Mouse (Mus musculus): Measurements from ENCODE around the gene Rprd1b. TPM values are rescaled to one million over a fixed set of nuclear protein-coding genes. Genes with fewer than 3 reads are reported as not detected.

Rprd1b gene
- polyA plus RNA-seq, 1 experiment from 2014 or later: 40.7 TPM

- H3K36me3 ChIP-seq: peaks cover 14% of the 10 kb centered on the region; the same call in 1 of the 2 replicates
- no peak overlapping the region for H3K4me3 ChIP-seq (replicated peaks)
- H3K4me1 ChIP-seq: peaks cover 5% of the 10 kb centered on the region; the same call in 1 of the 2 replicates
- H3K9ac ChIP-seq: no peak overlapping the region
- ATAC-seq (ENCODE audit: insufficient read depth, low FRiP score, low read depth): no peak
- WGBS: 96% methylated on average over 4 of the region's 4 CpGs
- no peak overlapping the region for H3K27ac ChIP-seq
- no peak overlapping the region for H3K4me2 ChIP-seq
- H3K27me3 ChIP-seq (replicated peaks): no peaks in the 10 kb centered on the region
- H3K9me3 ChIP-seq: no peaks in the 10 kb centered on the region
These were observed 22.7 kb upstream of the Rprd1b start for GRCm38 (mm10) chr2:158005641-158006040.

GRCm38 (mm10) chr2:158009373-158009772, 18.9 kb upstream of the Rprd1b start:
- H3K9ac ChIP-seq: no peak overlapping the region
- peaks cover 5% of the 10 kb centered on the region; the same call in 1 of the 2 replicates for H3K4me1 ChIP-seq
- WGBS: 80% methylated on average over 7 of the region's 7 CpGs
- H3K4me3 ChIP-seq (replicated peaks): no peak overlapping the region
- peaks cover 14% of the 10 kb centered on the region; the same call in 1 of the 2 replicates for H3K36me3 ChIP-seq
- H3K27me3 ChIP-seq (replicated peaks): no peaks in the 10 kb centered on the region
- H3K9me3 ChIP-seq: no peaks in the 10 kb centered on the region
- no peak overlapping the region for H3K4me2 ChIP-seq
- no peak overlapping the region for H3K27ac ChIP-seq
- ATAC-seq (ENCODE audit: insufficient read depth, low FRiP score, low read depth): no peak

DNA sequence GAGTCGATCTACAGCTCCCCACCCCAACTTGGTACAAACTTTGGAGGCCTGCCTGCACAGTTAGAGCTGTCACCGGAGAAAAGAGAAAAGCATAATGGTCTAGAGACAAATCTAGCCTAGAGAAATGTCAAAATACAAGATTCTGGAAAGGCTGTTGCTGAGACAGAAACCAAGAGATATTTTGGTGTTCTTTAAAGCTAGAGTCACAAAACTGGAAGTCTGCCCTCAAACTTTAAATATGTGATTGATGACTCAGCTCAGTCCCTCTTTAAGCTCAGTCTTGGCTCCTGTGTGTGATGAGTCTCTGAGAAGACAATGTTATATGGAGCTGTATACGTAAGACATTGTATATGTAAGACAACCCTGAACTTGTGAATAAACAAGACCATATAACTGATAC, 15.7 kb upstream of the Rprd1b start:
- no peak for ATAC-seq (ENCODE audit: insufficient read depth, low FRiP score, low read depth)
- 79% methylated on average over 3 of the region's 3 CpGs for WGBS
- no peak overlapping the region for H3K4me3 ChIP-seq (replicated peaks)
- H3K4me2 ChIP-seq: no peak overlapping the region
- H3K27me3 ChIP-seq (replicated peaks): no peaks in the 10 kb centered on the region
- H3K9me3 ChIP-seq: no peaks in the 10 kb centered on the region
- H3K4me1 ChIP-seq: peaks cover 5% of the 10 kb centered on the region; the same call in 1 of the 2 replicates
- peaks cover 10% of the 10 kb centered on the region; the same call in 1 of the 2 replicates for H3K36me3 ChIP-seq
- H3K9ac ChIP-seq: no peak overlapping the region
- H3K27ac ChIP-seq: no peak overlapping the region

DNA sequence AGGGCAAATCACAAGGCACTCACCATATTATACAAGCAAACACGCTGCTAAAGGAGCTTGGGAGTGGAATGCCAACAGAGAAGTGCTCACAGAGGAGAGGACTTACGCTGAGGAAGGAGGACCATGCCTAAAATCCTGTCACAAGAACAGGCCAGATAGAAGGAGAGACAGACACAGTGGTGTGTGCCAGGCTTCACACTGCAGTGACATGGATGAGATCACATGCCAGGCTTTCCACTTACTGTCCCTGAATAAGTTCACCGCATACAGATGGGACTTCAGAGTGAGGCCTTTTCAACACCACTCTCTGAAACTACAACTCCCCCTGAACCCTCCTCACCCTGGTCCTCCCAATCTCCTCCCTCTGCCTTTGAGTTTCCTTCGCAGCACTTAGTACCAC, 11.0 kb upstream of the Rprd1b start:
- no peaks in the 10 kb centered on the region for H3K4me1 ChIP-seq
- no peaks in the 10 kb centered on the region for H3K36me3 ChIP-seq
- no peak overlapping the region for H3K4me3 ChIP-seq (replicated peaks)
- no peak overlapping the region for H3K27ac ChIP-seq
- H3K9ac ChIP-seq: no peak overlapping the region
- no peak for ATAC-seq (ENCODE audit: insufficient read depth, low FRiP score, low read depth)
- no peaks in the 10 kb centered on the region for H3K27me3 ChIP-seq (replicated peaks)
- no peak overlapping the region for H3K4me2 ChIP-seq
- WGBS: 83% methylated on average over 4 of the region's 4 CpGs
- H3K9me3 ChIP-seq: no peaks in the 10 kb centered on the region

- Histone ChIP-seq H3K9ac (peak overlapping the region; percentile 69), H3K4me1 (peaks cover 13% of the 10 kb centered on the region), H3K9me3 (no peaks in the 10 kb centered on the region), H3K4me3 (replicated peaks) (peak overlapping the region; percentile 97), H3K27me3 (replicated peaks) (no peaks in the 10 kb centered on the region), H3K36me3 (peaks cover 2% of the 10 kb centered on the region; the same call in 1 of the 2 replicates), H3K27ac (peak overlapping the region; percentile 97), H3K4me2 (peak overlapping the region; percentile 78)
- 1% methylated on average over 16 of the region's 16 CpGs for WGBS
- ATAC-seq (ENCODE audit: insufficient read depth, low FRiP score, low read depth): no peak
These were observed 393 bp upstream of the Rprd1b start for GRCm38 (mm10) chr2:158027855-158028353.

DNA sequence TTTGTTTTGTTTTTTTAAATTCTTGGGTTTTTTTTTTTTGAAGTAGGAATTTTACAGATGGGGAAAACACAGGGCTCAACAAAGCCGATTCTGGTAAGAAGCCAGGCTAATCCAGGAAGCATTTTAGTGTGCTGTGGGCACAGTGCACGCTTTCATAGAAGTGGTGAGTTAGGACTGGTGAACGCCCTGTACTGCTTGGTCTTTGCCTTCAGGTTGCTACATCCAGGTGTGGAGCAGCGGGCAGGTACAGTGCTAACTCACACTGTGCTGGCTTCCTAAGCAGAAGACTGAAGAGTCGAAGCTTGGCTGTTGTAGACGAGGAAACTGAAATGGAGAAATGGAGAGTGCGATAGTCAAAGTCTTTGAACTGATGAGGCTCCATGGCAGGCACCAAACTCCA, 1.7 kb downstream of the Rprd1b start:
- WGBS: 67% methylated on average over 7 of the region's 7 CpGs
- Histone ChIP-seq H3K9ac (no peak overlapping the region), H3K9me3 (no peaks in the 10 kb centered on the region), H3K4me2 (peak overlapping the region; percentile 78), H3K27me3 (replicated peaks) (no peaks in the 10 kb centered on the region), H3K4me1 (peaks cover 13% of the 10 kb centered on the region), H3K27ac (no peak overlapping the region), H3K4me3 (replicated peaks) (peak overlapping the region; percentile 97), H3K36me3 (peaks cover 2% of the 10 kb centered on the region; the same call in 1 of the 2 replicates)
- no peak for ATAC-seq (ENCODE audit: insufficient read depth, low FRiP score, low read depth)

DNA sequence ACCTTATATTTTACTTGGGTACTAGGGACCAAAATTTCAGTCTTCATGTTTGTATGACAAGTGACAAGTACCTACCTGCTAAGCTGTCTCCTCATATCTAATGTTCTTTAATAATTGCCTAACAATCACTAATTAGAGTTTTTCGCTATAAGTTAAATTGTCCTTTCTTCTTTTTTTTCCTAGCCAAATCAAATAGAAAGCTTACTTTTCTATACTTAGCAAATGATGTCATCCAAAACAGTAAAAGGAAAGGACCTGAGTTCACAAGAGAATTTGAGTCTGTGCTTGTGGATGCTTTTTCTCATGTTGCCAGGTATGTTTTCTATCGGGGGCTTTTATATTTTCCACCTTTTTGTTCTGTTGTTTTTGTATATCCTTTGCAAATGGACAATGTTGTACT, 7.5 kb downstream of the Rprd1b start:
- no peak overlapping the region for H3K9ac ChIP-seq
- H3K9me3 ChIP-seq: no peaks in the 10 kb centered on the region
- H3K4me1 ChIP-seq: peaks cover 6% of the 10 kb centered on the region; the same call in 1 of the 2 replicates
- 87% methylated on average over 2 of the region's 2 CpGs for WGBS
- no peak overlapping the region for H3K27ac ChIP-seq
- no peaks in the 10 kb centered on the region for H3K27me3 ChIP-seq (replicated peaks)
- no peak overlapping the region for H3K4me2 ChIP-seq
- no peak overlapping the region for H3K4me3 ChIP-seq (replicated peaks)
- peaks cover 12% of the 10 kb centered on the region for H3K36me3 ChIP-seq
- ATAC-seq (ENCODE audit: insufficient read depth, low FRiP score, low read depth): no peak

- Histone ChIP-seq H3K4me1 (no peaks in the 10 kb centered on the region), H3K9ac (no peak overlapping the region), H3K4me2 (no peak overlapping the region), H3K4me3 (replicated peaks) (no peak overlapping the region), H3K36me3 (peaks cover 14% of the 10 kb centered on the region), H3K9me3 (no peaks in the 10 kb centered on the region), H3K27ac (no peak overlapping the region), H3K27me3 (replicated peaks) (no peaks in the 10 kb centered on the region)
- WGBS: 82% methylated on average over 6 of the region's 6 CpGs
- ATAC-seq (ENCODE audit: insufficient read depth, low FRiP score, low read depth): no peak
These were observed 8.1 kb downstream of the Rprd1b start for GRCm38 (mm10) chr2:158036408-158036807.

DNA sequence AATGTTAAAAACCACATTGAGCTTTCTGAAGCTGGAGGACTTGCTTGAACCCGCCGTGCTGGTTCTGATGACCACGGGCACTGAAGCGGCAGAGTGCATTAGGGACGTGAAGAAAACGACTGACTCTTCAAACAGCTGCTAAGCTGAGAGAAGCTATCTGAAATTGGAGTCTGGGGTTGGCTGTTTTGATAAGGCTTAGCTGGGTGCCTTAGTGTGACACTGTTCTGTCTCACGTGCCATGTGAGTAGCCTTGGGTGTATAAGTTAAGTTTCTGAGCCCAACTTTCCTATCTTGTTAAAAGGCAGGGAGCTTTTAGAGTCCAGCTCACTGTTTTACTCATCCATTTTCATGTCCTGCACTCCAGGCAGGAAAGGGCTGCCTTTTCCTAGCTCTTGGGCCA, 8.7 kb downstream of the Rprd1b start:
- Histone ChIP-seq H3K9ac (no peak overlapping the region), H3K27me3 (replicated peaks) (no peaks in the 10 kb centered on the region), H3K36me3 (peaks cover 17% of the 10 kb centered on the region), H3K4me3 (replicated peaks) (no peak overlapping the region), H3K4me1 (no peaks in the 10 kb centered on the region), H3K27ac (no peak overlapping the region), H3K9me3 (no peaks in the 10 kb centered on the region), H3K4me2 (no peak overlapping the region)
- no peak for ATAC-seq (ENCODE audit: insufficient read depth, low FRiP score, low read depth)
- 75% methylated on average over 7 of the region's 7 CpGs for WGBS

- no peak overlapping the region for H3K9ac ChIP-seq
- H3K4me2 ChIP-seq: no peak overlapping the region
- ATAC-seq (ENCODE audit: insufficient read depth, low FRiP score, low read depth): no peak
- H3K27me3 ChIP-seq (replicated peaks): no peaks in the 10 kb centered on the region
- no peak overlapping the region for H3K27ac ChIP-seq
- H3K36me3 ChIP-seq: peaks cover 14% of the 10 kb centered on the region
- H3K9me3 ChIP-seq: no peaks in the 10 kb centered on the region
- 91% methylated on average over 1 of the region's 1 CpGs for WGBS
- no peaks in the 10 kb centered on the region for H3K4me1 ChIP-seq
- no peak overlapping the region for H3K4me3 ChIP-seq (replicated peaks)
These were observed 9.3 kb downstream of the Rprd1b start for GRCm38 (mm10) chr2:158037571-158037970.

- WGBS: 68% methylated on average over 1 of the region's 1 CpGs
- Histone ChIP-seq H3K9ac (no peak overlapping the region), H3K27ac (no peak overlapping the region), H3K4me1 (no peaks in the 10 kb centered on the region), H3K4me2 (no peak overlapping the region), H3K36me3 (peaks cover 19% of the 10 kb centered on the region), H3K27me3 (replicated peaks) (no peaks in the 10 kb centered on the region), H3K4me3 (replicated peaks) (no peak overlapping the region), H3K9me3 (no peaks in the 10 kb centered on the region)
- no peak for ATAC-seq (ENCODE audit: insufficient read depth, low FRiP score, low read depth)
These were observed 11.4 kb downstream of the Rprd1b start for GRCm38 (mm10) chr2:158039662-158040061.

DNA sequence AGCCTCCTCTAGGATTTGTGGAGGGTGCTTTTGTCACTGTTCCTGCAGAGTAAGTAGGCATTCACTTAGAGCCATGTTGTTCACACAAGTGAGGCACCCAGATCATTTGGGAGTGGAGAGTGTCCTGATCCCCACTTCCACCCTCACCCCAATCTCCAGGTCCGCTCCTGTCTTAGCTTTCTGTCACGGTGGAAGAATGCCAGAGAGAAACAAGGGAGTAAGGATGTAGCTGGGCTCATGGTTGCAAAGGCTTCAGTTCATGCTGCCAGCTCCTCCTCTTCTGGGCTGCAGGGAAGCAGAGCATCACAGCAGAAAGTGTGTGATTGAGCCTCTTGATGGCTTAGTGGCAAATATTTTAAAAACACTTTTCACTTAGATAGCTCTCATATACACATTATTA, 12.1 kb downstream of the Rprd1b start:
- Histone ChIP-seq H3K9me3 (no peaks in the 10 kb centered on the region), H3K4me3 (replicated peaks) (no peak overlapping the region), H3K27me3 (replicated peaks) (no peaks in the 10 kb centered on the region), H3K9ac (no peak overlapping the region), H3K4me2 (no peak overlapping the region), H3K4me1 (no peaks in the 10 kb centered on the region), H3K36me3 (peaks cover 19% of the 10 kb centered on the region), H3K27ac (no peak overlapping the region)
- 80% methylated on average over 2 of the region's 2 CpGs for WGBS
- no peak for ATAC-seq (ENCODE audit: insufficient read depth, low FRiP score, low read depth)

DNA sequence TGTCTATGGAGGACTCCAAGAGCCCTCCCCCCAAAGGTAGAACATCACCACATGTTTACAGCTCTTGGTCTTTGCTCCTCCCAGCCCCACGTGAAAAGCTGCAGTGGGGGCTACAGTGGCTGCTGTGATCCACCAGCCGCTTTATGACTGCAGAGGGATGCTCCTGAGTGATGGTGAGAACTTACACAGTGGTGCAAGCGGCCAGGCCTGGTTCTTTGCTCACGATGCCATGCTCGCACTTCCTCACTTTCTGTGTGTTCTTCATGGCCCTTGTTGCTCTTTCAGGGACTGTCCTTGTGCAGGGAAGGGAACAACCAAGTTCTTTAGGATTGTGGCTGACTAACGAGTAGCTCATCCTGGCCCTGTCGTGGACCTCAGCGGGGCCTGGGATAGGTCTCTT, 15.2 kb downstream of the Rprd1b start:
- 88% methylated on average over 8 of the region's 8 CpGs for WGBS
- Histone ChIP-seq H3K4me2 (no peak overlapping the region), H3K27me3 (replicated peaks) (no peaks in the 10 kb centered on the region), H3K9ac (no peak overlapping the region), H3K27ac (no peak overlapping the region), H3K4me1 (no peaks in the 10 kb centered on the region), H3K4me3 (replicated peaks) (no peak overlapping the region), H3K9me3 (no peaks in the 10 kb centered on the region), H3K36me3 (peaks cover 16% of the 10 kb centered on the region)
- no peak for ATAC-seq (ENCODE audit: insufficient read depth, low FRiP score, low read depth)
